Mouse (Mus musculus): Measurements from ENCODE around the gene Spata31d1d.
"Not testable (repeated sequence)": the region's sequence is repeated elsewhere in the genome, so short reads cannot be mapped to it uniquely, and the experiment has no call there.

Gene Spata31d1d

DNA sequence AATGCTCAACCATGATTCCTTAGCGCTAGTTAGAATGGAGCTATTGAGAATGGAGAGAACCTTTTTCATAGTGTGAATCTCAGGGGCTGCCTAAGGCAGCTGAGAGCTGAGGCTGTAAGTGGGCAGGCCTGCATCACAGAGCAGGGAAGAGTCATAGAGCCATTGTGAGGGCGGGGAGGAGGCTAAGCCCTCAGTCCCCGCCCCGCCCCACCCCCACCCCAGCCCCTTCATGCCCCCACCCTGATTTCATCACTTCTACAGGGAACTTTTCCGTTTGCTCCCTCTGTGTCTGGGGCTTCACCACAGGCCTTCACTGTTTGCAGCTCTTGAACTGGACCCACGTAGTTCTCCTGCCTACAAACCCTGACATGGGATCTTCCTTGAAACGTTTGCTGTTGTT is at the start of gene Spata31d1d:
Gene Spata31d1d, minus strand, starts transcription at position 101 of the 400 bp plus-strand sequence.
- DNase-seq (ENCODE audit: low read depth, low spot score): no peak

DNA sequence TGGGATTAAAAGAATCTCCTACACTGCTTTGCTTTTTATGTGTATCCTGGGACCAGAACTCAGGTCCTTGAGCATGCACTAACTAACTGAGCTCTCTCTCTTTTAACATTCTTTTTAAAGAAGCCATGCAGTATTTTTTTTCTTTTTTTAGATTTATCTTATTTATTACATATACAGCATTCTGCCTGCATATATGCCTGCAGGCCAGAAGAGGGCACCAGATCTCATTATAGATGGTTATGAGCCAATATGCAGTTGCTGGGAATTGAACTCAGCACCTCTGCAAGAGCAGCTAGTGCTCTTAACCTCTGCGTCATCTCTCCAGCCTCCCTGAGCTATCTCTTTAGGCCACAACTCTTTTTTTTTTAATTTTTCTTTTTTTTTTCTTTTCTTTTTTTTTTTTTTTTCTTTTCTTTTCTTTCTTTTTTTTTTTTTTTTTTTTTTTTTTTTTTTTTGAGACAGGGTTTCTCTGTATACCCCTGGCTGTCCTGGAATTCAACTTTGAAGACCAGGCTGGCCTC is 48.3 kb upstream of the Spata31d1d start:
- not testable (repeated sequence) for DNase-seq (ENCODE audit: low read depth, low spot score)

DNA sequence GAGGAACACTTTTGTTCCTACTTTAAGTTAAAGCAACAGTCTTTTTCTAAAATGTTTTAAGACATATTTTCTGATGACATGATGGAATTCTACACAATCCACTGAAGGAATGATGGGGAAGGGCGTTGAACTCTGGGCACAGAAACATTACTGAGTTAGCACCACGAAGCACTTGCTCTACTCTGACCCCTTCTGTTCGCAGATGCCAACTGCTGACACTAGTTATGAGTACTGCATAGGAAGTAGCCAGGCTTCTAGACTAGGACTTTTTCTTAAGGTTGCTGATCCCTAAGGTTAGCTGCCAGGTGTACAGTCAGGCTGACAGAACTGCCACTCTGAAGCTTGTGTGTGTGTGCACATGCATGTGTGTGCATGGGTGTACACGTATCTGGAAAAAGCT is 47.7 kb upstream of the Spata31d1d start:
- DNase-seq (ENCODE audit: low read depth, low spot score): no peak

- DNase-seq (ENCODE audit: low read depth, low spot score): no peak
Measured at GRCm38 (mm10) chr13:59775168-59775567, 43.6 kb upstream of the Spata31d1d start.

GRCm38 (mm10) chr13:59771257-59771656 is 39.7 kb upstream of the Spata31d1d start:
- DNase-seq (ENCODE audit: low read depth, low spot score): no peak

DNA sequence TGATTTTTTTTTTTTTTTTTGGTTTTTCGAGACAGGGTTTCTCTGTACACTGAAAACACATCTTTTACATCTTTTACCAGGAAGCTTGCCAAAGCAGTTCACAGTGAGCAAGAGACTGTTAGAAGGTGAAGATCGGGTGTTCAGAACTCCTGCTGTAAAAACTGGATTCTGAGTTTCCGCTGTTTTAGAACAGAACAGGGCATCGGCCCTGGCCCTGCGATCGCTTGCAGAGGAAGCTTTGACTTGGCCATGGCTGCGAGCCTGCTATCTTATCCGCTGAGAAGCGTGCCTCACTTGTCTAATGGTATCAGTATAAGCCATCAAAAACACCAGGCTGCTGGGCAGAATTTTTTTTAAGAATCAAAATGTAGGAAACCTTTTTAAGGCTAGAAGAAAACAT is 39.3 kb upstream of the Spata31d1d start:
- DNase-seq (ENCODE audit: low read depth, low spot score): no peak

DNA sequence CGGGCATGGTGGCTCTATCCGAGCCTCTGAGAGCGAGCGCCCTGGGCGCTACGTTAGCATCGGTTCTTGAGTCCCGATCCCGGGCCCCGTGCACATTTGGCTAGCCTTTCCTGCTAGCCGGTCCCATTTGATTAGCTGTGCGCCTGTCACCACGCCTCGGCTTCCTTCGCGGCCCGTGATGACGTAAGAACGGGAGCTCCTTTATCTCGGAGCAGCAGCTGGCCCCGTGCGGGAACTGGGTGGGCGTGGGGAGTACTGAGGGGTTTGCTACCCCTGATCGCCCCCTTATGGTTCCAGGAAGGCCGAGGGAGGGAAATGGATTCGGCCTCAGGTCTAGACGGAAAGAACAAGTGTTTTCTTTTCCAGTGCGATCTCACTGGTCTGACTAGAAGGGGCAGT is 38.6 kb upstream of the Spata31d1d start:
- DNase-seq (ENCODE audit: low read depth, low spot score): peak; percentile 52

- DNase-seq (ENCODE audit: low read depth, low spot score): peak; percentile 91
Measured at GRCm38 (mm10) chr13:59769296-59770163, 38.0 kb upstream of the Spata31d1d start, which contains the start of gene Isca1. TSS of gene Isca1 (minus strand) at chr13:59769810.

GRCm38 (mm10) chr13:59768531-59768930 is 37.0 kb upstream of the Spata31d1d start:
- DNase-seq (ENCODE audit: low read depth, low spot score): no peak

DNA sequence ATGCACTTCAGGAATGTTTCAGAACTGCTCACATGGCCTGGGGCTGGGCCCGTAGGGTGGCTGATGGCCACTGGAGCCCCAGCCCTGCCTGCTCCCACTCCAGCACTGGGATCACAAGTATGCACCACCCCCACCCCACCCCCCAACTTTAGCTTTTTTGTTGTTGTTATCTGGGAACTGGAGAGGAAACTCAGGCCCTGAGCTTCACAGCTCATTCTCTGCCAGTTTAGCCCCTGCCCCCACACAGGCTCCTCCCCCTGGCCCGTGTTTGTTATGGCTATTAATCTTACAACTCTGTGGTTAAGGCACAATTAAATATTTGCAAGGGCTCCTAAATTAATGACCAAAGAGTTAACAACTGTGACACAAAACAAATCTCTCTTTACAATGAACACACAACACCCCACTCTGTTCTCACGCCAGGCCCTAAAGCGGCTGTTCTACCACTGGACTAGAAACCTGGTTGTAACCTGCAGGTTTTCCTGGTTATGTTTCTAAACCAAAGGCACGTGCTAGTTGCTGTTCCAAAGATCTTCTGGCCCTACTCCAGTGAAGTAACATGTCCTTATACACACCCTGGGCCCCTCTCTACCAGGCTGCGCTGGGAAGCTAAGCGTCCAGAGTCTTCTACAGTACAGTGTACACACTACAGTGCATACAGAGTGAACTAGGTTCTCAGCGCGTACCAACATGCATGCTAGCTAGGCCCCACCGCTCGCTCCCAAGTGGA is 35.4 kb upstream of the Spata31d1d start:
- no peak for DNase-seq (ENCODE audit: low read depth, low spot score)

DNA sequence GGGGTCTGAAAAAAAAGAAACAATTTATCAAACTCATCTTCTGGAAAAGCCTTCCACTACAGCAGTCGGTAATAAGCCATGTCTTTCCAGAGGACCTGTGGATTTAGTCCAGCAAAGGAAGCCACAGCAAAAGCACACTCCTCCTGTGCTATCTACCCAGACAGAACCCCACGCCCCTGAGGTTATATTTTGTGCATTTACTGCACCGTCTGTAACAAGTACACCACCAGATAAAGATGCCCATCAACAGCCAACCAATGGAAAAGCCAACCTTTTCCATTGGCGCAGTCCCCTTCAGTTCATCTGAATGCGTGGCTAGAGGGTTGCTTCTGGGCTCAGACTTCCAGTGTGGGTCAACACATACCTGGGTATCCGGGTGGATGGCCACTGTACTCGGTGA is 31.2 kb upstream of the Spata31d1d start:
- DNase-seq (ENCODE audit: low read depth, low spot score): no peak

DNA sequence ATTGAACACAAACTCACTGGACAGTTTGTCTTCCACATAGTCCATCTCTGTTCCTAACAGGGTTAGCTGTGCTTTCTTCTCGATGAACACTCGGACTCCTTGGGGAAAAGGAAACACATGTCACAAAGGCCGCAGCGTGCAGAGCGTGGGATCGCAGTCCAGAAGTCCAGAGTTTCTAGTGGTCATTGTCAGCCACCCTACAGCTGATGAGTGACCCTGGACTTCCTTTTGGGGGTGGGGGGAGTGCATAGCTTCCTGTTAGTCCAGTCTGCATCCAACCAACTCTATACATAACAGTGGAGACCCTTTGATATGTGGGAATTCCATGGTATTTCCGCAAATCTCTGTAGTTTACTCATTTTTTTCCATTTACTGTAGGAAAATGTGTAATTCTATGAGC is 25.4 kb upstream of the Spata31d1d start:
- DNase-seq (ENCODE audit: low read depth, low spot score): no peak

- no peak for DNase-seq (ENCODE audit: low read depth, low spot score)
Measured at GRCm38 (mm10) chr13:59750310-59750709, 18.8 kb upstream of the Spata31d1d start.

DNA sequence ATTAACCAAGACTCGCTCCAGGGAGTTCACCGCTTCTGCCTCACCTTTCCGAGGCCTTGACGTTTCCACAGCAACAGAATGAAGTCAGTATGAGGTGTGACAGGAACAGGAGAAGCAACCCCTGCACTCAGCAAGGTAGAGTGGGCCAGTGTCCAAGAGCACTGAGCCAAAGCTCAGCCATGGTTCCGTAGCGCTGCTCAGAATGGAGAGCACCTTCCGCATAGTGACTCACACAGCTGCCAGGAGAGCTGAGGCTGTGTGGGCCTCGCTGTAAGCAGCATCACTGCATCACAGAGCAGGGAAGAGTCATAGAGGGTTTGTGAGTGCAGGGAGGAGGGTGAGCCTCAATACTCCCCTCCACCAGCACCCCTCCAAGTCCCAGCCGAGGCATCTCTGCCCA is 15.2 kb upstream of the Spata31d1d start, which contains the start of gene 1700014D04Rik:
Gene 1700014D04Rik, minus strand, starts transcription at position 42 of the 400 bp plus-strand sequence.
- no peak for DNase-seq (ENCODE audit: low read depth, low spot score)

DNA sequence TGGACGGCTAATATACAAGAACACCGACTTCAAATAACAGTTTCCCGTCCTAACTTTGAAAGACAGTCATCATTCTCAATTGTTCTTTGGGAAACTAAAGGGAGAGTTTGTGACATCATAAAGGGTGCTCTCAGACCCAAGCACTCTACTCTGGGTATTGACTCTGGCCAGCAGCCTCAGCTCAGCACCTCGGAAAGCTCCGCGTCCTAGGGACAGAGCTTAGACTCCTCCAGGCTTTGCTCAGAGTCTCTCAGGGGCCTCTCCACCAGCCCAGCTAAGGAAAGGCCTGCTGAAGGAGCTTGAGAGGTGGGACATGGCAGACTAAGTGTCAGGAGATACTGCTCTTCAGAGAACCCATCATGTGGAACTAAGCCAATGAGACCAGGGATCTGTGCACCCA is 14.6 kb upstream of the Spata31d1d start:
- no peak for DNase-seq (ENCODE audit: low read depth, low spot score)

DNA sequence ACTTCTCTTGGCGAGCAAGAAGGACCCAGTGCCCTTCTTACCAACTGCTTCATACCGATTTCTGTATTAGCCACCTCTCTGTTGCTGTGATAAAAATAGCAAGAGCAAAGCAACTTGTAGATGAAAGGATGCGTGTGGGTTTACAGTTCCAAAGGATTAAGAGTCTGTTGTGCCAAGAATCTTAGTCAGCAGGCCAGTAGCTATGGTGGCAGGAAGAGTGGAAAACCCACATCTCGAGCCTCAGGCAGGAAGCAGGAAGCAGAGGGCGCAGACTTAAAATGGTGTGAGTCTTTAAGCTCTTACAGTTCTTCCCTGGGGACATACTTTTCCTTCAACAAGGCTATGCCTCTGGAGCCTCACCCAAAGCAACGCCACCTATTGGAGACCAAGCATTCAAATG is 13.9 kb upstream of the Spata31d1d start:
- DNase-seq (ENCODE audit: low read depth, low spot score): no peak

GRCm38 (mm10) chr13:59741697-59742096 is 10.1 kb upstream of the Spata31d1d start:
- DNase-seq (ENCODE audit: low read depth, low spot score): no peak

- DNase-seq (ENCODE audit: low read depth, low spot score): no peak
Measured at GRCm38 (mm10) chr13:59741096-59741495, 9.5 kb upstream of the Spata31d1d start.

DNA sequence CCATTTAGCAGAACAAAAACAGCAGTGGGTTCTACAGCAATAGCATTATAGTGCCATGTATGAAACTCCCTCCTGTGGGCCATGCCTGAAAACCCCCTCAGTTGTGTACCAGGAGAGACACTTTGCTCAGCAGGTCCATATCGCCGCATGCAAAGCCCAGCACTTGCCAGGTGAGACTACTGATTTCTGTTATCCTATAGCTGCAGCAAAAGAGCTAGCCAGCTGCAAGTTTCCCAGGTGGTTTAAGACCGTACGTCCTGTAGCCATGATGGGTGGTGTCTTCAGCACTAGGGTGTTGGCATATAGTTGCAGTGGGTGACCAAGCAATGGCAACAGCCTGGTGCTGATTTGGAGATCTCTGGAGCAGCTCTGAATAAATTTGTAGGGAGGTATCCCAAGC is 7.8 kb upstream of the Spata31d1d start:
- DNase-seq (ENCODE audit: low read depth, low spot score): no peak

GRCm38 (mm10) chr13:59738455-59738854 is 6.9 kb upstream of the Spata31d1d start:
- no peak for DNase-seq (ENCODE audit: low read depth, low spot score)

DNA sequence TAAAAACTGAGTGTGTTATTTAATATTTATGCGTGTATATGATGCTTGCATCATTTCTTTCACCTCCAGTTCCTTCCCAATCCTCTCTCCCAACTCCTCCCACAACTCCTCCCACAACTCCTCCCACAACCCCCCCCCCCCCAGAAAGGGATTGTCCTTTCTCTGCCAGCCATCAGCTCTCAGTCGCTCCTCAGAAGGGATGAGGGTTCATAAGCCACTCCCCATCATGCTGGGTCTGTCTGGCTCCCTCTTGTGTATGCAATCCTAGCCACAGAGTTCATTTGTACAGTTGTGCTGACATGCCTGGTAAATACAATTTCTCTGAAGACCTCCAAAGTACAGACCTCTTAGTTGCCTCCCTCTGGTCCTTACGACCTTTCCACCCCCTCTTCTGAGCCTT is 3.6 kb upstream of the Spata31d1d start:
- DNase-seq (ENCODE audit: low read depth, low spot score): peak; percentile 20

DNA sequence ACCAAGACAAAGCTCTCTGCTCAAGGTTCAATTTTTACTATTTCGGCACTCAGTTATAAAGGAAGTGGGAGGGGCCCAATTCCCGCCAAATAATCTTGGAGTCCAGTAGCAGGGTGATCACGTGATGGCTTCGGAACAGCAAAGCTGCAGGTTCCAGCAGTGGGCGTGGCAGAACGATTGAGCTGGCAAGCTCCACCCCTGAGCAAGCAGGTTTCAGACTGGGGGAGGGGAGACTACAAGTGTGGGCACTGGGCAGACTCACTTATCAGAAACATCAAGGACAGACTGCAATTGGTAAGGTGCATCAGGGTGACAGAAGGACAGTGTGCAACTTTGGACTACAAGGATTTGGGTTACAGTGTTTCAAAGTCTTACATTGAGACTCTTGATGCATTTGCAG is 2.8 kb upstream of the Spata31d1d start:
- DNase-seq (ENCODE audit: low read depth, low spot score): not testable (repeated sequence)
